Mouse (Mus musculus) small intestine, adult 2 months (tissue): ENCODE data around the gene Commd4.

ENCODE experiments used
- CTCF ChIP-seq: fragments of 200-500 bp; IDR thresholded peaks from 2 replicates; pipeline ENCODE4 v1.5.1; 2012; ENCODE audit warnings: low read depth, mild to moderate bottlenecking, control low read depth, inconsistent platforms, low read length, moderate library complexity, mixed read lengths; ENCODE audit not compliant: insufficient replicate concordance, insufficient read length; ENCODE audit errors: extremely low read depth
- POLR2A ChIP-seq: fragments of 200-500 bp; IDR thresholded peaks from 2 replicates; pipeline ENCODE4 v1.6.1; 2012; ENCODE audit warnings: low read depth, mild to moderate bottlenecking, control low read depth, inconsistent platforms, low read length, moderate library complexity

- TF ChIP-seq POLR2A = no peak
- no peak for TF ChIP-seq CTCF
Observed at GRCm38 (mm10) chr9:57137777-57138176, 20.4 kb downstream of the Commd4 start.
